Mouse (Mus musculus): ENCODE data around the gene Treh.

DNA sequence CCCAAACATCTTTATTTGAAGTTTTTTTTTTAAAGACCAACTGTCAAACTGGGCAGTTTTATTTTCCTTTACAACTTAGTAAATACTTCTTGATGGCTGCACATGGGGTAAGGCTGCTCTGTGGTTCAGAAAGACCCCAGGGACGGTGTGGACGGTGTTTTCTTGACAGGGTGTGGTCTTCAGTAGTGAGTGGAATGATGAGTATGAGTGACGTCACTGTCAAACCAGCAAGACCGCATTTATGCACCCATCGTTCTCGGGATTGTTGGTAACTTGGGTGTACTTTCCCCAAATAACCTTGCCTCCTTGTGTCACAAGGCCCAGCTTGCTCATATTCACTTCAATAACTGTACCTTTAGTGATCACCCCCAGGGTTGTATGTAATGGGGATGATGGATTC is 9.3 kb upstream of the Treh start:
- TF ChIP-seq CTCF (IDR thresholded peaks at IDR 0.05; ENCODE audit: borderline replicate concordance, control insufficient read depth, extremely low read depth, insufficient read depth, low read length, poor library complexity) (no peak), POLR2A (IDR thresholded peaks at IDR 0.05; ENCODE audit: control insufficient read depth, extremely low read depth, insufficient read depth, low read length, poor library complexity) (no peak)
